Mouse (Mus musculus) liver, embryonic 15.5 days (tissue): ENCODE measurements around the gene Rasgrp4. TPM values are rescaled to one million over a fixed set of nuclear protein-coding genes. Genes with fewer than 3 reads are reported as not detected.

ENCODE experiments used
- ATAC-seq: fragments of 200-750 bp; cut with Nextera tagmentation; 2 replicates; pipeline ENCODE4 v1.8.0; 2017; ENCODE audit warnings: moderate number of reproducible peaks, mild to moderate bottlenecking, moderate library complexity; ENCODE audit not compliant: insufficient read depth
- H3K27ac ChIP-seq: fragments of 300-500 bp; sonication (generic); replicated peaks from 2 replicates; pipeline ENCODE4 v1.5.1; 2015; ENCODE audit warnings: mild to moderate bottlenecking, inconsistent platforms
- H3K27me3 ChIP-seq: fragments of 300-500 bp; sonication (generic); 2 replicates; pipeline ENCODE4 v1.6.1; 2015; ENCODE audit warnings: mild to moderate bottlenecking, inconsistent platforms
- H3K36me3 ChIP-seq: fragments of 300-500 bp; sonication (generic); replicated peaks from 2 replicates; pipeline ENCODE4 v1.6.1; 2015; ENCODE audit warnings: moderate library complexity, mild to moderate bottlenecking, inconsistent platforms
- H3K4me1 ChIP-seq: fragments of 300-500 bp; sonication (generic); replicated peaks from 2 replicates; pipeline ENCODE4 v1.6.1; 2015; ENCODE audit warnings: inconsistent platforms
- H3K4me2 ChIP-seq: fragments of 300-500 bp; sonication (generic); 2 replicates; pipeline ENCODE4 v1.6.1; 2015; ENCODE audit warnings: moderate library complexity, mild to moderate bottlenecking, inconsistent platforms
- H3K4me3 ChIP-seq: fragments of 300-500 bp; sonication (generic); replicated peaks from 2 replicates; pipeline ENCODE4 v1.5.1; 2015; ENCODE audit warnings: mild to moderate bottlenecking, inconsistent platforms
- H3K9ac ChIP-seq: fragments of 300-500 bp; sonication (generic); 2 replicates; pipeline ENCODE4 v1.6.1; 2015; ENCODE audit warnings: moderate library complexity, mild to moderate bottlenecking, inconsistent platforms
- H3K9me3 ChIP-seq: fragments of 300-500 bp; sonication (generic); replicated peaks from 2 replicates; pipeline ENCODE4 v1.6.1; 2016; ENCODE audit warnings: inconsistent platforms
- WGBS: fragments of 180-500 bp; shearing (Covaris S2); methylation state at CpG from one replicate; pipeline ENCODE4 v1.1.7; 2015; ENCODE audit warnings: mixed read lengths; ENCODE audit not compliant: insufficient replicate concordance; 5-methylcytosine and 5-hydroxymethylcytosine counted together
- polyA plus RNA-seq: library from polyadenylated mRNA; unstranded; fragments of >200 nt; fragmentation: Nextera tagmentation; extraction: Ambion mirVana; gene quantifications from 2 replicates; pipeline ENCODE4 v1.2.1, GENCODE M21; 2015

Rasgrp4 gene
- polyA plus RNA-seq, 1 experiment from 2014 or later, result 0.79 TPM

DNA sequence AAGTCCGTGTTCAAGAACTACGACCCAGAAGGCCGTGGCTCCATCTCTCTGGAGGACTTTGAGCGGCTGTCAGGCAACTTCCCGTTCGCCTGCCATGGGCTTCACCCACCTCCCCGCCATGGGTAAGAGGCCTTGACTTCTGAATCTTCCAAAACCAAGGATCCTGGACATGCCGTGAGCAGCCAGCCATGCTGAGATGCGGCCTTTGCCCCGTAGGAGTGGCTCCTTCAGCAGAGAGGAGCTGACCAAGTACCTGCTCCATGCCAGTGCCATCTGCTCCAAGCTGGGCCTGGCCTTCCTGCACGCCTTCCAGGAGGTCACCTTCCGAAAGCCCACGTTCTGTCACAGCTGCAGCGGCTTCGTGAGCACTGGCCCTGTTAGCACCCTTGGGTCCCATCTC is 14.1 kb downstream of the Rasgrp4 start:
- no peak for ATAC-seq
- Histone ChIP-seq H3K27ac (no peak overlapping the region), H3K9ac (no peak overlapping the region), H3K9me3 (no peaks in the 10 kb centered on the region), H3K36me3 (no peaks in the 10 kb centered on the region), H3K4me3 (no peak overlapping the region), H3K27me3 (no peaks in the 10 kb centered on the region), H3K4me1 (no peaks in the 10 kb centered on the region; the same call in 1 of the 2 replicates), H3K4me2 (no peak overlapping the region)
- 64% methylated on average over 15 of the region's 15 CpGs for WGBS

DNA sequence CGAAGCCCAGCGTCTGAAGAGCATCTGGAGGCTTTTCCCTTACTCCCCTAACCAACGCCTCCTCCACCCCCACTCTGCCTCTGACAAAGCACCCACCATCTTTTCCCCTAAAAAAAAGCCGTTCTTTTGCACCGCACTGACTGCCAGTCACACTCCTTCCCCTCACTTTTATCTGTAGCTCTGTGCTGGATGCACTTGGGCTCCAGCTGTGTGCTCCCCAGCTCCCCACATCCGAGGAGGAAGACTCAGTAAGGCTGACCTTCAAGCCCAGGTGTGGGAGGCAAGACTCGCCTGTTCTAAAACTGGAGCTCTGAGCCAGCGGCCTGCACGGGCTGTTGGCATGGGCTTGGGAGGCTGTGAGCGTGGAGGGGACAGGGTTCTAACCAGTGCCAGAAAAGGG is 16.8 kb downstream of the Rasgrp4 start:
- Histone ChIP-seq H3K27me3 (peaks cover under 1% of the 10 kb centered on the region; the same call in 1 of the 2 replicates), H3K4me3 (no peak overlapping the region), H3K4me1 (peaks cover 16% of the 10 kb centered on the region), H3K4me2 (no peak overlapping the region), H3K9me3 (no peaks in the 10 kb centered on the region), H3K27ac (no peak overlapping the region), H3K36me3 (peaks cover 6% of the 10 kb centered on the region), H3K9ac (no peak overlapping the region)
- no peak for ATAC-seq
- WGBS, result 60% methylated on average over 10 of the region's 10 CpGs

DNA sequence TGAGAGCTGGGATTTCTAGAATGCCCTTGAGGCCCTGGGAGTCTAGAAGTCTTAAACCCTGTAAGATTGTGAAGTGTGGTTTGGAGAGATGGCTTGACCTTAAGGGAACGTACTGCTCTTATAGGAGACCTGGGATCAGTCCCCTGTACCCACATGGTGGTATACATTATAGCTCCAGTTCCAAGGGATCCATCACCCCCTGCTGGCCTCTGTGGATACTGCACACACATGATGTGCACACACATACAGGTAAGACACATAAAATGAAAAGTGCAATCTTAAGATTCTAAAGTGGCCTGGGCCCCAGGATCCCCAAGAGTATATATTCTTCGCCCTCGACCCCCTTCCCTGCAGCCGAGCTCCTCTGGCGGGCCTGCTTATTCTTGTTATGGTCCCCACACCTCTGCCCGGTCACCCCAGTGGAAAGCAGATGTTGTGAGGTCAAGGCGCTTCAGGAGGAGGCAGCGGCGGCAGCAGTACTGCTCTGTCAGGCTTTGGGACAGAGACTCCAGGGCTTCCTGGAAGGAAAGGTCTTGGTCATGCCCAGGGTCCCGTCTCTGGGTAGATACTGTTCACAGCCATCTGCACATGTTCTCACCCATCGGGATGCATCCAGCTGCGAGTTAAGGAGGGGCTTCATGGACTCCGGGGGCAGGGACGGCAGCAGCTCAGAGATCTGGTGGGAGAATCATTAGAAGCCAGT is 19.5 kb downstream of the Rasgrp4 start:
- Histone ChIP-seq H3K9ac (no peak overlapping the region), H3K27ac (no peak overlapping the region), H3K36me3 (peaks cover 6% of the 10 kb centered on the region), H3K4me1 (peaks cover 18% of the 10 kb centered on the region), H3K27me3 (peaks cover 26% of the 10 kb centered on the region), H3K4me2 (no peak overlapping the region), H3K9me3 (no peaks in the 10 kb centered on the region), H3K4me3 (no peak overlapping the region)
- WGBS, result 84% methylated on average over 14 of the region's 14 CpGs
- ATAC-seq, result no peak

DNA sequence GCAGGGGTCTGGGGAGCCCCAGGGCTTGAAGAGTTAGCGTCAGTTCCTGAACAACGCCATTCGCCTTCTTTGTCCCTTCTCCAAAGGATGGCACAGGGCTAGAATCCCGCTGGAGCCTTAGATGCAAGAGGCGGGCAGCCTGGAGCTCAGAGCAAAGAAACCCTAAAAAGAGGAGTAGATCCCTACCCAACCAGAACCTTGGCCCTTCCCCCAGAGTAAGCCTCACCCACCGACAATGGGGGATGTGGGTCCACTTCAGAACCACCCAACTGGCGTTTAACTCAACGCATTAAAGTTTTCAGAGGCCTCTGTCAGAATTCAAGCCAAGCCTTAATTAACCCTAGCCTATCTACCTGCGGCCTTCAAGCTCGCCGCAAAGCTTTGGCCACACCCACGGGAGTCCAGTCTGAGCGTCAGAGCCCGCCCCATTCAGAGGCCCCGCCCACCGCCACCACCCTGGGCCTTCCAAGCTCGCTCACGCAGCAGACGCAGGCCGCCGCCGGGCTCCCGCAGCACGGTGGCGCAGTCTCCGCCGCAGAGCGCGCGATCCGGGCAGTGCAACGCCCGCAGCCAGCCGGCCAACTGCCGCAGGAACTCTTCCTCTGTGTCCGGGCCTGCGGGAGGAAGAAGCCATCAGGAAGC is 20.7 kb downstream of the Rasgrp4 start:
- Histone ChIP-seq H3K27ac (peak overlapping the region; percentile 70), H3K27me3 (peaks cover 37% of the 10 kb centered on the region), H3K9me3 (no peaks in the 10 kb centered on the region), H3K36me3 (peaks cover 6% of the 10 kb centered on the region), H3K4me2 (peak overlapping the region; percentile 99), H3K4me1 (peaks cover 18% of the 10 kb centered on the region), H3K9ac (peak overlapping the region; percentile 67), H3K4me3 (peak overlapping the region; percentile 75)
- 7% methylated on average over 37 of the region's 37 CpGs for WGBS
- ATAC-seq, result peak; percentile 83

DNA sequence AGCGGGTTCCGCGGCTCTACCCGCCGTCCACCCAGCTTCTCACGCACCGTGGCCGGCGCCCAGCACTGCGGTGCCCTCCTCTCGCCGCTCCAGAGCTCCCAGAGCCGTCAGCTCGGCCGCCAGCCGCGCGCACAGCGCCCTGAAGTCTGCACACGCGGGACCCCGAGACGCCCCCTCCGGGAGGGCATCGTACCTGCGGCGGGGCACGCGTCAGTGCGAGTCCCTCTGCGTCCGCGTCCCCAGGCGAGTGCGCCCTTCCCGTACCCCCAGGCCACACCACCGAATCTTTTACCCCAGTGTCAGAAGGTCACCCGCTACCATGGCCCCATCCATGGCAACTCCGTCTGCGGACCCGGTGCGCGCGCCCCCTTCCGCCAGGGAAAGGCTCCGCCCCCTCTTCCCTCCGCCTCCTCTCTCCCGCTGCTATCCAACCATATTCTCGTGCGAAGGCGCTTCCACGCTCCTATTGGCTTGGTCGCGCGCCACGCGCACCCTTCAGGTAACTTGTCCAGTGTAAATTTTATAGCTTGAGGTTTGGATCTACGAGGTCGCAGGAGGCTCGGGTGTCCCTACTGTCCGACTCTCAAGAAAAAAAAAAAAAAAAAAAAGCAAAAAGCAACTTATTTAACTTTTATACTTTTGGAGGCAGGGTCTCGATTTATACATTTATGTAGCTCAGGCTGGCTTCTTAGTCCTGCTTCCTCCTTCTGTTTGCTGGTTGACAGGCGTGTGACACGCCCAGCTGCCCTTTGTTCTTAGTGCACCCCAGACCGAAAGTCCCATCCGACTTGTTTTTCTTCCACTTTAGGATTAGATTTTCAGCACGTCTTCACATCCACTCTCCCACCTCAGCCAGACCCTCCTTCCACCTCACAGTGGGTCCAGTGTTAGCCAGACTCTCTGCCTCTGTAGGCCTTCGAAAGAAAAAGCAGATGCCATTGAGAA is 21.5 kb downstream of the Rasgrp4 start, which contains the start of gene Fam98c:
TSS of gene Fam98c (minus strand) at position 397 of the 945 bp plus-strand sequence.
- peak within 1 kb of the TSS; percentile 99 for H3K4me2 ChIP-seq
- WGBS, result 1% methylated on average over 68 of the region's 68 CpGs

DNA sequence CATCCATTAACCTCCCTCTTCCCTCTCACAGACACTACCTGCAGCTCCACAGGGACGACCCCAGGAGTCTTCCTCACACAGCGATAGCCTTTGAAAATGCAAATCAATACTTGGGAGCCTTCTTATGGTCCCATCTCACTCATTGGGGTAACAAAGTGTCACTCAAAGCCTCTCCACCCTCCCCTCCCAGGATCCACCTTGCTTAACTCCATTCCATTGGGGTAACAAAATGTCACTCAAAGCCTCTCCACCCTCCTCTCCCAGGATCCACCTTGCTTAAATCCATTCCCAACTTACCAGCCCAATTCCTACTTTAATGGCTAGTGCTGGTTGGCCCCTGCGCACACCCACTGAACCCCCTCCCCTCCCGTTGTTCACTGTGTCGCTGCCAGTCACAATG is 23.6 kb downstream of the Rasgrp4 start:
- no peak for ATAC-seq
- Histone ChIP-seq H3K27me3 (peaks cover 42% of the 10 kb centered on the region), H3K4me1 (peaks cover 27% of the 10 kb centered on the region), H3K9ac (no peak overlapping the region), H3K4me2 (no peak overlapping the region), H3K4me3 (no peak overlapping the region), H3K36me3 (peaks cover 6% of the 10 kb centered on the region), H3K27ac (no peak overlapping the region), H3K9me3 (no peaks in the 10 kb centered on the region)
- 13% methylated on average over 5 of the region's 5 CpGs for WGBS

More for the DNA sequence above, 21.5 kb downstream of the Rasgrp4 start, which contains the start of gene Fam98c:
- H3K27ac ChIP-seq, result peak within 1 kb of the TSS; percentile 70
- H3K9ac ChIP-seq, result peak within 1 kb of the TSS; percentile 67
- ATAC-seq, result peak; percentile 77
- H3K36me3 ChIP-seq, result peaks cover 6% of the 10 kb centered on the region
- H3K4me1 ChIP-seq, result peaks cover 18% of the 10 kb centered on the region
- H3K27me3 ChIP-seq, result peaks cover 38% of the 10 kb centered on the region
- H3K4me3 ChIP-seq, result peak within 1 kb of the TSS; percentile 75
- H3K9me3 ChIP-seq, result no peaks in the 10 kb centered on the region

DNA sequence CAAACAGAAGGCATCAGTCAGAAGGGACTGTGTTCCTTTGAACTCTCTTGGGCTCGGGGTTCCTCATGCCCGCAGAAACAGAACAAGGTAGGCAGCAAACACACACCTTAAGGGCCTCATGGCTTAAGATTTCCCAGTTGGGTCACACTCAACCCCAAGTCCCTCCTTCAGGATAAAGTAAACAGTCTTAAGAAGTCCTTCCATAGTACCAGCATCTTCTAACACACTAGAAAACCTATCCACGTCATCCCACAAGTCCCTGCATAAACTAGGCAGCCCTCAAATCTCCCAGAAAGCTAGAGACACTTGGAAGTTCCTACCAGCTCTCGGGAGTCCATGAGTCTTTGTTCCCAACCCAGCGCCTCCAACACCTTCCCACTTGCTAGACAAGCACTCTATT is 27.6 kb downstream of the Rasgrp4 start:
- H3K4me1 ChIP-seq, result peaks cover 9% of the 10 kb centered on the region; the same call in 1 of the 2 replicates
- no peak for ATAC-seq
- H3K9me3 ChIP-seq, result no peaks in the 10 kb centered on the region
- no peak overlapping the region for H3K9ac ChIP-seq
- H3K36me3 ChIP-seq, result no peaks in the 10 kb centered on the region
- no peak overlapping the region for H3K4me3 ChIP-seq
- WGBS, result 61% methylated on average over 5 of the region's 5 CpGs
- peaks cover 44% of the 10 kb centered on the region for H3K27me3 ChIP-seq
- H3K27ac ChIP-seq, result no peak overlapping the region
- no peak overlapping the region for H3K4me2 ChIP-seq

DNA sequence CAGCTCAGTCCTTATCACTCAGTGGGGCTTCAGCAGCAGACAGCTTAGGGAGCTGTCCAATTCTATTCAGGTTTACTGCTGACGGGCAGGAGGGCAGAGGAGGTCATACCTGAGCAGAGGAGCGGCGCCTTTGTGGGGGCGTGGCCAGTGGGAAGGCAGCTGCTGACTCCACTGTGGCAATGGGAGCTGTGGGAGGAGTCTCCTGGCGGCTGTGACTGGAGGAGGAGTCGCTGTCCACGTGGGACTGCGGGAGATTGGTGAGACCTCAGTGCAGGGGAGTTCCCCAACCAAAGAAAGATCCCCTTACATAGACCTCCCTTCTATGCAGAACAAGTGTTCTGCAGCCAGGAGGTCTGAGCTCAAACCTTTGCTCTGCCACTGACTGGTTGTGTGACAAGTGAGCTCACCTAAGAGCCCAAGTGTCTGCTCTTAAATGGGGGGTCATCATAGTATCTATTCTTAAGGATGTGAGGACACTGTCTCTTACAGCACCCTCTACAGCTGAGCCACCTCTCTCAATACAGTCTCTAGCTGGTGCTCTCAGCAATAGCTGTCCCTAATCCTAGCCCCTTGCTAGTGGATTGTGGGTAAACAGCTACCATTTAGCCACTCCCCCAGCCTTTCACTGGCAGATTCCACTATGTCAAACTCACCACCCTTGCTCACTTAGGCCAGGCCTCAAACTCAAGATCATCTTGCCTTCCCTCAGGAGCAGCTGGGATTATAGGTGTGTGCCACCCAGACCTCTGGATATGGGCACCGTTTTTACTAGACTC is 28.3 kb downstream of the Rasgrp4 start:
- WGBS, result 23% methylated on average over 9 of the region's 9 CpGs
- Histone ChIP-seq H3K9ac (no peak overlapping the region), H3K27ac (no peak overlapping the region), H3K9me3 (no peaks in the 10 kb centered on the region), H3K4me2 (0 out of 2 replicates have a peak overlapping the region, but pooled peaks have one; percentile 11), H3K36me3 (no peaks in the 10 kb centered on the region), H3K4me1 (peaks cover 9% of the 10 kb centered on the region; the same call in 1 of the 2 replicates), H3K27me3 (peaks cover 44% of the 10 kb centered on the region), H3K4me3 (no peak overlapping the region)
- peak; percentile 42 for ATAC-seq

DNA sequence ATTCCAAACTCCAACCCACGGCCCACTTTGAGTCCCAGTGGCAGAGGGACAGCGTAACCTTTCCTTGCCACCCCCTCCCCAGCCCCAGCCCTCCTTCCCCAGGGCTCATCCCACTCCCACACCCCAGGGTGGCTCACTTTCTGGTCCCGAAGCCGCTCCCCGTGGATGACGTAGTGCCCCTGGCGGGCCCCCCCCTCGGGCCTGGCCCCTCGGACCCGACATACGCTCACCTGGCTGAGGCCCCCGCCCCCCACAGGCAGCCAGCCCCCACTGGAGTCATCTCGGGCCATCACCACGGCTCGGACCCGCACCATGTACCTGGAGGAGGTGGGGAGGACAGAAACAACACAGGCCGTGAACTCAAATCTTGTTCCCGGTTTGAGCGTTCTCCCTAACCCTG is 33.0 kb downstream of the Rasgrp4 start:
- peaks cover 62% of the 10 kb centered on the region for H3K27me3 ChIP-seq
- no peak overlapping the region for H3K9ac ChIP-seq
- peaks cover 42% of the 10 kb centered on the region for H3K4me1 ChIP-seq
- no peak overlapping the region for H3K27ac ChIP-seq
- 47% methylated on average over 19 of the region's 19 CpGs for WGBS
- no peak overlapping the region for H3K4me2 ChIP-seq
- ATAC-seq, result no peak
- H3K4me3 ChIP-seq, result no peak overlapping the region
- H3K36me3 ChIP-seq, result no peaks in the 10 kb centered on the region
- H3K9me3 ChIP-seq, result no peaks in the 10 kb centered on the region

DNA sequence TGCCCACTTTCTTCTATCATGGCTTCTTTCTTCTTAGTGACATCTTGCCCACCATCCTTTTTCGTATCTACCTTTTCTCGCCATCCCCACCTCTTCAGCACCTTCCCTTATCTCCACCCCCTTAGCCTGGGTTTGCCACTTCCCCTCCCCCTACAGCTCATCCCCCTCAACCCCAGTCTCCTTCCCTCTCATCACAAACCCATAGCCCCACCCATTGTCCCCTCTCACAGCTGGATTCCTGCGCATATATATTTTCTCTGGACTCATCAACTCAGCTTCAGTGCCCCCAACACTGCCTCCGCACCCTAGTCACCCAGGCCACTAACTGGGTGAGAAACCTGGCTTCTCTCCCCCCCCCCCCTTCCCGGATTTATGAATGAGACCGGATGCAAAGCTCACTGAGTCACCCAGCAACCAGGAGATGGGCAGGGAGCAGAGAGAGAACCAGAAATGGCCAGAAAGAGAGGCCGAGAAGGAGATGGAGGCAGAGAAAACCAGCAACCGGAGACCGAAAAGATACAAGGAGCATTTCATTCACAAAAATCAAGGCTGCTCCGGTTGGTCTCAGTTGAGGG is 33.6 kb downstream of the Rasgrp4 start:
- Histone ChIP-seq H3K9me3 (no peaks in the 10 kb centered on the region), H3K27ac (no peak overlapping the region), H3K4me3 (no peak overlapping the region), H3K27me3 (peaks cover 68% of the 10 kb centered on the region), H3K4me2 (peak overlapping the region; percentile 71; the same call in 1 of the 2 replicates), H3K4me1 (peaks cover 36% of the 10 kb centered on the region), H3K36me3 (peaks cover 1% of the 10 kb centered on the region; the same call in 1 of the 2 replicates), H3K9ac (no peak overlapping the region)
- no peak for ATAC-seq
- WGBS, result 18% methylated on average over 10 of the region's 10 CpGs
